Mouse (Mus musculus) midbrain, embryonic 11.5 days (tissue): ENCODE measurements around the gene Dusp19. TPM values are rescaled to one million over a fixed set of nuclear protein-coding genes. Genes with fewer than 3 reads are reported as not detected.

ENCODE experiments used
- ATAC-seq: fragments of 200-750 bp; cut with Nextera tagmentation; 2 replicates; pipeline ENCODE4 v1.8.0; 2017; ENCODE audit warnings: moderate TSS enrichment, moderate library complexity; ENCODE audit not compliant: low FRiP score
- DNase-seq: peaks from one replicate; pipeline ENCODE4 v3.0.0; 2015; ENCODE audit warnings: low spot score; ENCODE audit errors: missing footprints
- H3K27ac ChIP-seq: fragments of 300-500 bp; sonication (generic); 2 replicates; pipeline ENCODE4 v1.5.1; 2014; ENCODE audit warnings: low read depth, low read length
- H3K27me3 ChIP-seq: fragments of 300-500 bp; sonication (generic); 2 replicates; pipeline ENCODE4 v1.6.1; 2014; ENCODE audit warnings: mild to moderate bottlenecking, low read length, moderate library complexity, mixed read lengths; ENCODE audit not compliant: control insufficient read depth, insufficient read depth
- H3K36me3 ChIP-seq: fragments of 300-500 bp; sonication (generic); 2 replicates; pipeline ENCODE4 v1.6.1; 2014; ENCODE audit warnings: mild to moderate bottlenecking, low read length, moderate library complexity, mixed read lengths; ENCODE audit not compliant: control insufficient read depth, insufficient read depth
- H3K4me1 ChIP-seq: fragments of 300-500 bp; sonication (generic); 2 replicates; pipeline ENCODE4 v1.6.1; 2014; ENCODE audit warnings: low read length; ENCODE audit not compliant: control insufficient read depth, insufficient read depth
- H3K4me2 ChIP-seq: fragments of 300-500 bp; sonication (generic); 2 replicates; pipeline ENCODE4 v1.6.1; 2014; ENCODE audit warnings: mild to moderate bottlenecking, moderate library complexity
- H3K4me3 ChIP-seq: fragments of 300-500 bp; sonication (generic); 2 replicates; pipeline ENCODE4 v1.5.1; 2014; ENCODE audit warnings: low read depth, low read length
- H3K9ac ChIP-seq: fragments of 300-500 bp; sonication (generic); 2 replicates; pipeline ENCODE4 v1.6.1; 2014; ENCODE audit warnings: low read length
- H3K9me3 ChIP-seq: fragments of 300-500 bp; sonication (generic); 2 replicates; pipeline ENCODE4 v1.6.1; 2016; ENCODE audit warnings: low read length; ENCODE audit not compliant: control insufficient read depth
- WGBS: fragments of 180-500 bp; shearing (Covaris S2); extraction: QIAGEN DNeasy Blood & Tissue Kit; methylation state at CpG from one replicate; pipeline ENCODE4 v1.1.7; 2014; 5-methylcytosine and 5-hydroxymethylcytosine counted together
- polyA plus RNA-seq: library from polyadenylated mRNA; unstranded; fragments of >200 nt; fragmentation: Nextera tagmentation; extraction: Ambion mirVana; gene quantifications from 2 replicates; pipeline ENCODE4 v1.2.1, GENCODE M21; 2014

The Dusp19 gene
- polyA plus RNA-seq = 17.8 and 20.2 TPM in 2 replicates

DNA sequence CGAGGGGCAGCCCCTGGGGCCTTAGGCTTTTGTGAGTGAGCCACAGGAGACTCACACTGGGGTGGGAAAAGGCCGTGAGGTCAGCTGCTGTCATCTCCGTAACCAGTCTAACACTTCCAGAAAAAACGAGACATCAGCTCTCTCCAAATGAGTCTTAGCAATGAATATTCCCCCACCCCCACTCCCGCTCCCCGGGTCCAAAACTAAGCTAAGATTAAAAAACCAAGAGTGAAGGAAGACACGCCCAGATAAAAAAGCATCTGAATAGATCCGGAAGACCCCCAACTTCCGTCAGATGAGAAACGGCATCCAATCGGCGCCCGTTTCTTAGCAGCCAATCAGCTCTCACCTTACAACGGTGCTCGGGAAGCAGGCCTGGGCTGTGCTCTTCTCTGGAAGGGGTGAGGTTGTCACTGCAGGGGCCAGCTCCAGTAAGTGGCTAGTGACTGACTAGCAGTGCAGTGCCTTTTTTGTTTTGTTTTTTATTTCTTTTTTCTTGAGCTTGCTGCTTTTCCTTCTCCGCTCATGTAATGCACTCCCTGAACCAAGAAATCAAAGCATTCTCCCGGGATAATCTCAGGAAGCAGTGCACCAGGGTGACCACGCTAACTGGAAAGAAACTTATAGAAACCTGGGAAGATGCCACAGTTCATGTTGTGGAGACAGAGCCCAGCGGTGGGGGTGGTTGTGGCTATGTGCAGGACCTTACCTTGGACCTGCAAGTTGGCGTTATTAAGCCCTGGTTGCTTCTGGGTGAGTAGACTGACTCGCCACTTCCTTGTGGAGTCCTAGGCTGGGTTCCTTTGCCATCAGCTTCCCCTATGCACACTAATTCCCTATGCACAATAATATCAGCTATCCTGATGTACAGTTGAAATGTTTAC, at the start of gene Dusp19, which contains the start of gene Nup35:
Gene Dusp19, plus strand, starts transcription at position 192 of the 884 bp plus-strand sequence.
Gene Nup35, plus strand, starts transcription at position 383 of the 884 bp plus-strand sequence.
- Histone ChIP-seq H3K4me3 (peak within 1 kb of the TSS; percentile 43), H3K9me3 (no peaks in the 10 kb centered on the region), H3K4me2 (peak within 1 kb of the TSS; percentile 79), H3K27ac (no peak within 1 kb of the TSS; the same call in 1 of the 2 replicates), H3K27me3 (no peaks in the 10 kb centered on the region), H3K36me3 (no peaks in the 10 kb centered on the region), H3K9ac (peak within 1 kb of the TSS; percentile 70), H3K4me1 (no peaks in the 10 kb centered on the region)
- WGBS = 2% methylated on average over 21 of the region's 21 CpGs
- ATAC-seq (peak; percentile 100), DNase-seq (peak; percentile 99)

DNA sequence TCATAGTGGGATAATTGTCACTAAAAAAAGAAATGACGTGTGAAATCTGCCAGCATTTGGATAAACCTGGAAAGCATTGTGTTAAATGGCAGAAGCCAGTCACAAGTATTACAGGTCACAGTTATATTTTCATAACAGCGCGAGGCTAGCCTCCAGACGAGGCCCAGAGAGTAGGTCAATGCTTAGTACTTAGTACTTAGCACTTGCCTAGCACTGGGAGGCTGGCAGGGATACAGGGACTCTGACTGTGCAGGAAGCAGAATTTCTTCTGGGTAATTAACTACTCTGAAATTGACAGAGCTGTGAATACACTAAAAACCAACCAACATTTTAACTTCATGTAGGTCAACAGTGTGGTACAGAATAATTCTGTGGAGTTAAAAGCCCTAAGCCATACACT, 49.4 kb upstream of the Dusp19 start:
- H3K36me3 ChIP-seq = no peaks in the 10 kb centered on the region
- H3K4me3 ChIP-seq = no peak overlapping the region
- DNase-seq = no peak
- no peaks in the 10 kb centered on the region; the same call in 1 of the 2 replicates for H3K4me1 ChIP-seq
- 92% methylated on average over 4 of the region's 4 CpGs for WGBS
- no peak overlapping the region for H3K4me2 ChIP-seq
- no peaks in the 10 kb centered on the region for H3K27me3 ChIP-seq
- H3K9me3 ChIP-seq = no peaks in the 10 kb centered on the region
- ATAC-seq = no peak
- no peak overlapping the region for H3K9ac ChIP-seq
- H3K27ac ChIP-seq = no peak overlapping the region

DNA sequence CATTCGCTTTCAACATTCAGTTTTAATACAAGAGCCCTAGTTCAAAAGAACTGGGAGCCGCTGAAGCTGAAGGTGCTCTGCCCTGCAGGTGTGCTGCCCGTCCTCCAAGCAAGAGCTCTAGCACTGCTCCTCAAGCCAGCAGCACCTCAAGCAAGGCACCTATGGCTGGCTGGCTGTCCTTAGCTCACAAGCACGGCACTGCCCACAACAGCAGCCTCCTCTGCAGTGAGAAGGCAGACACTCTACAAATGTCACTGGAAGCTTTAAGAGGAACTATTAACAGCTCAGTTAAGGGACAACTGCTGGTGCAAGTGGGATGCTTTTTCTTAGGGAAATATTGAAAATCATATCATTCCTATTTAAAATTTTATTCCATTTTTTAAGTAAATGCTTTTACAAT, 46.2 kb upstream of the Dusp19 start:
- Histone ChIP-seq H3K4me3 (no peak overlapping the region), H3K27ac (no peak overlapping the region), H3K9me3 (no peaks in the 10 kb centered on the region), H3K4me2 (no peak overlapping the region), H3K4me1 (no peaks in the 10 kb centered on the region), H3K36me3 (no peaks in the 10 kb centered on the region), H3K9ac (no peak overlapping the region), H3K27me3 (no peaks in the 10 kb centered on the region)
- ATAC-seq (no peak), DNase-seq (no peak)
- WGBS = 77% methylated on average over 4 of the region's 4 CpGs

DNA sequence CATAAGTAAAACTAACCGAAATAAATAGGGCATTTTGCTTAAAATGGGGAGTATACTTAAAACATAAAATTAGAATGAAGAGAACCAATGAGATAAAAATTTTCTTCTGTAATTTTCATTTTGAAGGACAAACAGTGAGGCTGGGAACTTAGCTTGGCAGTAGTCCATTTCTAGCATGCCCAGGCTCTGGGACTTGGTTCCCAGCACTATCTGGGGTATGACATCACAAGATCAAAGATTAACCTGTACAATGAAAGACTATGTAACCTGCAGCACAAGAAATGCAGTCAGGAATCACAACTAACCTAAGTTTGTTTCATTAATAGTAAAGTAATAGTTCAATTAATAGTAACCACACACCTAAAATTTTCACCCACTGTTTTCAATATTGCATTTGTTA, 39.6 kb upstream of the Dusp19 start:
- Histone ChIP-seq H3K9me3 (no peaks in the 10 kb centered on the region), H3K4me2 (no peak overlapping the region), H3K4me1 (peaks cover 14% of the 10 kb centered on the region), H3K27me3 (no peaks in the 10 kb centered on the region), H3K9ac (no peak overlapping the region), H3K4me3 (no peak overlapping the region), H3K27ac (no peak overlapping the region), H3K36me3 (no peaks in the 10 kb centered on the region)
- no peak for DNase-seq
- 91% methylated on average over 1 of the region's 1 CpGs for WGBS
- no peak for ATAC-seq

DNA sequence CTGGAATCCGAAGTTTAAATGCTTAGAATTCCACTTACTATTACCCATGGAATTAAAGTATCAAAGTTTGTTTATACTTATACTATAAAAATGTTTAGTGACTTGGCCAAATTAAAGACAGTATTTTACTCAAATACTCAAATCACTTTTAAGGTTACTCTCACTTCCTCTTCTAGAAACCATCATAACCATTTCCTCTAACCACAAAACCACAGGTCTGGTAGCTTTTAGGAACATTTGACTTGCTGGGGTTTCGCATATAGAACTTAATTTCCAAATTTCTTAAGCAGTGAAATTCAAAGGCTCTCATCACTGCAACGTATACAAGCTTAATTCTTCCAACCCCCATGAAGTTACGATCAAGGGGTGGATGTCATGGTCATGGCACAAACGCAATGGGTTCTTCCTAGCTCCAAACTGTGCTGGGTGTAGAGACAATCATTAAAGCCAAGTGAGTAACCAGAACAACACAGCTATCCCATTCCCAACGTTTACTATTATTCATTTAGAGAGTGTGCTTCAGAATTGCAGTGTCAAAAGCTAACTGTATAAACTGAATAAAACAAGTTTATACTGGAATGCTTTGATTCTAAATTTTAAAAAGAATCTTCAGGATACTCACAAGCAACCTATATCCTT, 37.5 kb upstream of the Dusp19 start:
- H3K4me1 ChIP-seq = peaks cover 14% of the 10 kb centered on the region
- no peaks in the 10 kb centered on the region for H3K36me3 ChIP-seq
- H3K9ac ChIP-seq = no peak overlapping the region; the same call in 1 of the 2 replicates
- no peak for ATAC-seq
- peak overlapping the region; percentile 20 for H3K4me3 ChIP-seq
- peak; percentile 87 for DNase-seq
- 49% methylated on average over 6 of the region's 6 CpGs for WGBS
- no peaks in the 10 kb centered on the region for H3K9me3 ChIP-seq
- no peaks in the 10 kb centered on the region for H3K27me3 ChIP-seq
- H3K27ac ChIP-seq = no peak overlapping the region
- H3K4me2 ChIP-seq = peak overlapping the region; percentile 54

DNA sequence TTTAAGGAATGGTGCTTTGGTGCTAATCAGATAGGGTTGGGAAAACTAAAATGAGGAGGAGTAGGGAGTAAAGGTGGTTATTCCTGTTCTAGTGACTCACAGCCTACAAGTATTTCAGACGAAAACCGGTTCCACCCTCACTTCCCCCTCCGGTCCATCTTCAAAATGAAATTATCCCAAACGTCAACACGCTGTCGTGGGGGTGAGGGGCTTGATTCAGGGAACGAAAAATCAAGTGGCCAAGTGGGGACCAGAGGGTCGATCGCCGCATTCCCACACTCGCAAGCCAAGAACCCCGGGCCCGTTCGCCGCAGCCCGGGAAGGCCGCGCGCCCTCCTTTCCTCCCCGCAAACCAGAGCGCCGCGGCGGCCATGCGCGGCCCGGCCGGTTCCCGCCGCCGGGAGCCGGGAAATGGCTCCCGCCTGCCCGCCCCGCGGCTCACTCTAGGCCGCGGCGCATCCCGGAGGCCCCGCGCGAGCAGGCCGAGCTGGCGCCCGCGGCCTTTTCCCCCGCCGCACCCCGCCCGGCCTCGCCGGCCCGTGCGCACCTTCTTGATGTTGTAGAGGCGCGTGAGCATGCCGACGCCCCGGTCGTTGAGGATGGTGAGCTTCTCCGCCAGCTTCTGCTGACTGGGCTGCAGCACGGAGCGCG, 36.4 kb upstream of the Dusp19 start:
- Histone ChIP-seq H3K4me2 (peak overlapping the region; percentile 54), H3K27me3 (no peaks in the 10 kb centered on the region), H3K9ac (peak overlapping the region; percentile 98), H3K9me3 (no peaks in the 10 kb centered on the region), H3K27ac (peak overlapping the region; percentile 93), H3K4me1 (peaks cover 14% of the 10 kb centered on the region), H3K36me3 (no peaks in the 10 kb centered on the region), H3K4me3 (peak overlapping the region; percentile 89)
- peak; percentile 67 for ATAC-seq
- under 1% methylated on average over 46 of the region's 65 CpGs for WGBS
- DNase-seq = peak; percentile 96

DNA sequence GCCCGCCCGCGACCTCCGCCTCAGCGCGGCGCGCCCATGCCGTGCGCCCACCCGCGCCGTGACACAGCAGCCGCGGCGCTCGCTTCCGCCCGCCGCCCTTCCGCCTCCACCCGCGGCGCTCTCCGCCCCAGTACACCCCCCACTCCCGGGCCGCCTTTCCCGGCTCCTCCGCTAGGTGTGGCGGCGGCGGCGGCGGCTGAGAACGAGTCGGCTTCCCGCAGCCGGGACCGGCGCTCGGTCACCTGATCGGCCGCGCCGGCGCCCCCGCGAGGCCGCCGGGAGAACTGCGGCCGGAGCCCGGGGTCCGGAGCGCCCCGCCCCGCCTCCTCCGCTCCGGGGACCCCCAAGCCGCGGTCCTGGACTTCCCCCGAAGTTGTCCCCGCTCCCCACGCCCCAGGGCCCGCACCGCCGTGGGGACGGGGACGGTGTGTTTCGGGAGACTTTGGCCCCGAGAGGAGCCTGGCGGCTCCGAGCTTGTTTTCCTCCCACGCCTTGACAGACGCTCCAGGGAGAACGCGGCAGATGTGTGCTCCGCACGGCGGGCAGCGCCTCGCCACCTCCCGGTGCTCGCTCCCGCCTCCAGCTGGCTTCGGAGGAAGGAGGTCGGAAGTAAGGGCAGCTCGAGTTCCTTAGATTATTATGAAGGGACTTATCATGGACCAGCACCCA, 35.7 kb upstream of the Dusp19 start, which contains the start of gene Nckap1:
Gene Nckap1, minus strand, starts transcription at position 338 of the 669 bp plus-strand sequence.
- no peaks in the 10 kb centered on the region for H3K9me3 ChIP-seq
- H3K27me3 ChIP-seq = no peaks in the 10 kb centered on the region
- H3K36me3 ChIP-seq = no peaks in the 10 kb centered on the region
- under 1% methylated on average over 65 of the region's 88 CpGs for WGBS
- peak within 1 kb of the TSS; percentile 54 for H3K4me2 ChIP-seq
- H3K27ac ChIP-seq = peak within 1 kb of the TSS; percentile 93
- peak within 1 kb of the TSS; percentile 98 for H3K9ac ChIP-seq
- H3K4me3 ChIP-seq = peak within 1 kb of the TSS; percentile 89
- peaks cover 14% of the 10 kb centered on the region for H3K4me1 ChIP-seq
- ATAC-seq = peak; percentile 97
- peak; percentile 99 for DNase-seq

DNA sequence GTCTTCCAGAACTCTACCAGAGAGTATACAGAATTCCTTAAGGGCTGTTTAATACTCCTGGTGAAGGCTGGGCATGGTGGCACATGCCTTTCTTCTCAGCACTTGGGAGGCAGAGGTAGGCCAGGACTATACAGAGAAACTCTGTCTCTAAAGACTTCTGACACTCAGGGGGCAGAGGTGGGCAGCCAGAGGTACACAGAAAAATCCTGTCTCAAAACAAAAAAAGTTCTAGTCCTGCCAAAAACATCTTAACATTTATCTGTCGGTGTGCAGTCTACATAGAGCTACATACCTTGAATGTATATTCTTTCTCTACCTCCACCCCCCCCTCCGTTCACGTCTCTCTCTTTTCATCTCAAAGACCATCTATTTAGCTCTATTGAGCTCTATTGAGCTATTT, 34.5 kb upstream of the Dusp19 start:
- no peak overlapping the region for H3K27ac ChIP-seq
- no peaks in the 10 kb centered on the region for H3K36me3 ChIP-seq
- DNase-seq (peak; percentile 84), ATAC-seq (no peak)
- H3K9ac ChIP-seq = no peak overlapping the region
- no peak overlapping the region for H3K4me2 ChIP-seq
- H3K4me1 ChIP-seq = peaks cover 14% of the 10 kb centered on the region
- 88% methylated on average over 3 of the region's 3 CpGs for WGBS
- H3K9me3 ChIP-seq = no peaks in the 10 kb centered on the region
- H3K27me3 ChIP-seq = no peaks in the 10 kb centered on the region
- H3K4me3 ChIP-seq = no peak overlapping the region
